In genomic region chr6:133206173-133206572, GRCm38 (mm10) we compare ENCODE assay signal across 9 mouse cellular contexts.
A peak's percentile ranks its signal among the peaks of the same experiment; 100 is the strongest.
DNase-seq lines count a peak whose midpoint lies in the region; ATAC-seq lines count a peak whose summit lies in the region.
"Had no signal": no experiment of that assay in that cellular context is flagged by ENCODE, and none has a peak within 500 bp of the region (broad histone marks: within the 10 kb centered on the region; RNA-seq: fewer than 3 reads in every experiment).

No protein-coding gene starts in this region.

- no peaks in the 10 kb centered on the region for H3K9me3 ChIP-seq in embryonic facial prominence, embryonic 11.5 days (replicated peaks; ENCODE audit: control insufficient read depth, low read length)
- no peaks in the 10 kb centered on the region for H3K9me3 ChIP-seq in hindbrain, embryonic 14.5 days (ENCODE audit: control insufficient read depth, low read length)
- no peaks in the 10 kb centered on the region for H3K9me3 ChIP-seq in midbrain, embryonic 13.5 days
- H3K9me3 ChIP-seq: liver, embryonic 13.5 days had no signal

- H3K4me3 ChIP-seq in embryonic facial prominence, embryonic 11.5 days (ENCODE audit: low read depth, low read length) = no peak overlapping the region
- no peak overlapping the region for H3K4me3 ChIP-seq in hindbrain, embryonic 14.5 days (replicated peaks; ENCODE audit: low read length)
- no peak overlapping the region for H3K4me3 ChIP-seq in midbrain, embryonic 13.5 days (replicated peaks)
- H3K4me3 ChIP-seq: liver, embryonic 13.5 days had no signal

- H3K27me3 ChIP-seq in embryonic facial prominence, embryonic 11.5 days (ENCODE audit: control insufficient read depth, insufficient read depth, low read length) = no peaks in the 10 kb centered on the region
- no peaks in the 10 kb centered on the region for H3K27me3 ChIP-seq in hindbrain, embryonic 14.5 days (ENCODE audit: control insufficient read depth, insufficient read depth, low read length)
- H3K27me3 ChIP-seq in midbrain, embryonic 13.5 days = no peaks in the 10 kb centered on the region
- H3K27me3 ChIP-seq: liver, embryonic 13.5 days had no signal

- DNase-seq in right cerebral cortex, adult 18-20 months = peak; percentile 37
- no peak for DNase-seq in right cerebral cortex, postnatal 25 days
- peak; percentile 19 to 79 for DNase-seq in adrenal gland, adult (ENCODE audit: inconsistent age in 2 of 2, low spot score in 1 of 2)
- DNase-seq in embryonic facial prominence, embryonic 11.5 days (ENCODE audit: low spot score) = peak; percentile 48
- peak; percentile 70 for DNase-seq in hindbrain, embryonic 14.5 days (ENCODE audit: low spot score)
- peak; percentile 52 to 70 for DNase-seq in left cerebral cortex, adult 18-20 months (ENCODE audit: low spot score in 2 of 2)
- peak; percentile 7 for DNase-seq in thymus, postnatal 0 days (ENCODE audit: low spot score)
- DNase-seq: liver, embryonic 13.5 days had no signal

- H3K9ac ChIP-seq in embryonic facial prominence, embryonic 11.5 days (replicated peaks; ENCODE audit: low read length) = no peak overlapping the region
- no peak overlapping the region for H3K9ac ChIP-seq in hindbrain, embryonic 14.5 days
- no peak overlapping the region for H3K9ac ChIP-seq in midbrain, embryonic 13.5 days (replicated peaks)
- H3K9ac ChIP-seq: liver, embryonic 13.5 days had no signal

- no peaks in the 10 kb centered on the region for H3K36me3 ChIP-seq in embryonic facial prominence, embryonic 11.5 days (replicated peaks; ENCODE audit: control insufficient read depth, insufficient read depth, low read depth, low read length)
- H3K36me3 ChIP-seq in hindbrain, embryonic 14.5 days (replicated peaks; ENCODE audit: control insufficient read depth, insufficient read depth) = no peaks in the 10 kb centered on the region
- no peaks in the 10 kb centered on the region for H3K36me3 ChIP-seq in midbrain, embryonic 13.5 days
- H3K36me3 ChIP-seq: liver, embryonic 13.5 days had no signal

- 7% methylated on average over 3 of the region's 3 CpGs for WGBS in embryonic facial prominence, embryonic 11.5 days
- 7% methylated on average over 3 of the region's 3 CpGs for WGBS in hindbrain, embryonic 14.5 days
- 7% methylated on average over 3 of the region's 3 CpGs for WGBS in midbrain, embryonic 13.5 days

- H3K4me2 ChIP-seq in embryonic facial prominence, embryonic 11.5 days (ENCODE audit: low read depth, low read length) = no peak overlapping the region
- H3K4me2 ChIP-seq in hindbrain, embryonic 14.5 days (replicated peaks) = no peak overlapping the region
- no peak overlapping the region for H3K4me2 ChIP-seq in midbrain, embryonic 13.5 days (replicated peaks)
- H3K4me2 ChIP-seq: liver, embryonic 13.5 days had no signal

- no peak for ATAC-seq in embryonic facial prominence, embryonic 11.5 days (replicated peaks; ENCODE audit: insufficient number of reproducible peaks, low FRiP score, low TSS enrichment, low read depth)
- peak; percentile 57; the same call in 1 of the 2 replicates for ATAC-seq in hindbrain, embryonic 14.5 days (ENCODE audit: low FRiP score)
- ATAC-seq in midbrain, embryonic 13.5 days = peak; percentile 69; the same call in 1 of the 2 replicates

- H3K4me1 ChIP-seq in embryonic facial prominence, embryonic 11.5 days (ENCODE audit: control insufficient read depth, insufficient read depth, low read length) = no peaks in the 10 kb centered on the region
- H3K4me1 ChIP-seq in hindbrain, embryonic 14.5 days (replicated peaks; ENCODE audit: control insufficient read depth, insufficient read depth, low read length) = no peaks in the 10 kb centered on the region
- no peaks in the 10 kb centered on the region for H3K4me1 ChIP-seq in midbrain, embryonic 13.5 days (replicated peaks)
- H3K4me1 ChIP-seq: liver, embryonic 13.5 days had no signal

- H3K27ac ChIP-seq in embryonic facial prominence, embryonic 11.5 days (replicated peaks; ENCODE audit: low read depth, low read length) = no peak overlapping the region
- H3K27ac ChIP-seq in hindbrain, embryonic 14.5 days = no peak overlapping the region
- H3K27ac ChIP-seq in midbrain, embryonic 13.5 days = no peak overlapping the region
- H3K27ac ChIP-seq: liver, embryonic 13.5 days had no signal
